Mouse (Mus musculus): ENCODE results near the gene Rbbp4.

- no peak for TF ChIP-seq CTCF (IDR thresholded peaks at IDR 0.05)
- no peak for TF ChIP-seq EP300 (IDR thresholded peaks at IDR 0.05)
Observed at GRCm38 (mm10) chr4:129364379-129364778, 29.2 kb upstream of the Rbbp4 start.

Measured in lung, postnatal 0 days (tissue).